Mouse (Mus musculus): Measurements from ENCODE around the gene Traf4.
"Not testable (repeated sequence)": the region's sequence is repeated elsewhere in the genome, so short reads cannot be mapped to it uniquely, and the experiment has no call there.

Traf4 gene

GRCm38 (mm10) chr11:78164924-78165760 lies at the start of gene Traf4:
Gene Traf4, minus strand, starts transcription at chr11:78165589.
- no peak for DNase-seq (ENCODE audit: low read depth, low spot score)

GRCm38 (mm10) chr11:78213086-78213817 lies 47.9 kb upstream of the Traf4 start:
- no peak for DNase-seq (ENCODE audit: low read depth, low spot score)

- DNase-seq (ENCODE audit: low read depth, low spot score), result no peak
These were observed 46.1 kb upstream of the Traf4 start for GRCm38 (mm10) chr11:78211513-78211912.

- DNase-seq (ENCODE audit: low read depth, low spot score), result no peak
These were observed 45.2 kb upstream of the Traf4 start for GRCm38 (mm10) chr11:78210615-78211014.

GRCm38 (mm10) chr11:78209886-78210285 lies 44.5 kb upstream of the Traf4 start:
- no peak for DNase-seq (ENCODE audit: low read depth, low spot score)

GRCm38 (mm10) chr11:78207190-78207589 lies 41.8 kb upstream of the Traf4 start:
- DNase-seq (ENCODE audit: low read depth, low spot score), result no peak

GRCm38 (mm10) chr11:78205361-78206206 lies 40.2 kb upstream of the Traf4 start:
- DNase-seq (ENCODE audit: low read depth, low spot score), result no peak

GRCm38 (mm10) chr11:78204287-78204686 lies 38.9 kb upstream of the Traf4 start:
- DNase-seq (ENCODE audit: low read depth, low spot score), result no peak

GRCm38 (mm10) chr11:78202372-78202771 lies 37.0 kb upstream of the Traf4 start:
- no peak for DNase-seq (ENCODE audit: low read depth, low spot score)

GRCm38 (mm10) chr11:78195101-78195863 lies 29.9 kb upstream of the Traf4 start:
- DNase-seq (ENCODE audit: low read depth, low spot score), result no peak

GRCm38 (mm10) chr11:78194411-78195100 lies 29.2 kb upstream of the Traf4 start:
- no peak for DNase-seq (ENCODE audit: low read depth, low spot score)

- no peak for DNase-seq (ENCODE audit: low read depth, low spot score)
These were observed 27.7 kb upstream of the Traf4 start, which contains the start of gene Proca1 for GRCm38 (mm10) chr11:78193113-78193512. Gene Proca1, plus strand, starts transcription at chr11:78193392.

- DNase-seq (ENCODE audit: low read depth, low spot score), result no peak
These were observed 24.7 kb upstream of the Traf4 start for GRCm38 (mm10) chr11:78190041-78190440.

- no peak for DNase-seq (ENCODE audit: low read depth, low spot score)
These were observed 24.0 kb upstream of the Traf4 start for GRCm38 (mm10) chr11:78189234-78190040.

GRCm38 (mm10) chr11:78188331-78189233 lies 23.2 kb upstream of the Traf4 start, which contains the start of gene Rab34:
Gene Rab34, plus strand, starts transcription at chr11:78188430.
- DNase-seq (ENCODE audit: low read depth, low spot score), result no peak

GRCm38 (mm10) chr11:78184702-78185101 lies 19.3 kb upstream of the Traf4 start:
- DNase-seq (ENCODE audit: low read depth, low spot score), result not testable (repeated sequence)

- no peak for DNase-seq (ENCODE audit: low read depth, low spot score)
These were observed 18.6 kb upstream of the Traf4 start for GRCm38 (mm10) chr11:78183884-78184514.

Data from brain, embryonic 18.5 days (tissue).